Mouse (Mus musculus) brown adipose tissue, adult 24 weeks (tissue): ENCODE data around the gene Mettl22. TPM values are rescaled to one million over a fixed set of nuclear protein-coding genes. Genes with fewer than 3 reads are reported as not detected.

Source experiments
- H3K27ac ChIP-seq: fragments of 200-500 bp; replicated peaks from 2 replicates; pipeline ENCODE4 v1.5.1; 2012; ENCODE audit warnings: low read depth, mild to moderate bottlenecking, low read length
- H3K4me1 ChIP-seq: fragments of 200-500 bp; 2 replicates; pipeline ENCODE4 v1.6.1; 2012; ENCODE audit warnings: low read length, mixed read lengths; ENCODE audit not compliant: control insufficient read depth, insufficient read depth, insufficient read length
- H3K4me3 ChIP-seq: fragments of 200-500 bp; 2 replicates; pipeline ENCODE4 v1.5.1; 2012; ENCODE audit warnings: low read depth, mild to moderate bottlenecking, low read length, moderate library complexity; ENCODE audit not compliant: insufficient read depth
- polyA plus RNA-seq: library from polyadenylated mRNA; stranded (reverse); fragments of >200 nt; gene quantifications from 2 replicates; pipeline ENCODE4 v1.2.4, GENCODE M21; 2012; ENCODE audit not compliant: missing spikeins, insufficient read depth, insufficient read length

The Mettl22 gene
- polyA plus RNA-seq, 1 experiment, result 37.7 TPM

DNA sequence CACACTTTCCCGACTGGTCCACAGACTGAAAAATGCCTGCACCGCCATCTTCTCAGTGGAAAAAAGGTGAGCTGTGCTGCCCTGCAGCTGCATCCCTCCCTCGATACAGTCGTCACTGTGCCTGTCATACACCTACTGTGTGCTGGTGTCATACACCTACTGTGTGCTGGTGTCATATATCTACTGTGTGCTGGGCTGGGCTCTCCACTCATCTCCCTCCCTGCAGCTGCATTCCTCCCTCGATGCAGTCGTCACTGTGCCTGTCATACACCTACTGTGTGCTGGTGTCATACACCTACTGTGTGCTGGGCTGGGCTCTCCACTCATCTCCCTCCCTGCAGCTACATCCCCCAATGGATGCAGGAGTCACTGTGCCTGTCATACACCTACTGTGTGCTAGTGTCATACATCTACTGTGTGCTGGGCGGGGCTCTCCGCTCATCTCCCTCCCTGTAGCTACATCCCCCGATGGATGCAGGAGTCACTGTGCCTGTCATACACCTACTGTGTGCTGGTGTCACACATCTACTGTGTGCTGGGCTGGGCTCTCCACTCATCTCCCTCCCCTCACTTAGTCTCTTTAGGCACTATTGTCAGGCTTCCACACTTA lies 16.9 kb downstream of the Mettl22 start:
- Histone ChIP-seq H3K27ac (no peak overlapping the region), H3K4me3 (no peak overlapping the region), H3K4me1 (no peaks in the 10 kb centered on the region)

GRCm38 (mm10) chr16:8489340-8489739 lies 18.8 kb downstream of the Mettl22 start:
- no peaks in the 10 kb centered on the region for H3K4me1 ChIP-seq
- H3K27ac ChIP-seq, result no peak overlapping the region
- H3K4me3 ChIP-seq, result no peak overlapping the region

- H3K4me3 ChIP-seq, result no peak overlapping the region
- H3K27ac ChIP-seq, result no peak overlapping the region
- H3K4me1 ChIP-seq, result no peaks in the 10 kb centered on the region
These were observed 21.3 kb downstream of the Mettl22 start for GRCm38 (mm10) chr16:8491743-8492490.

GRCm38 (mm10) chr16:8494268-8494667 lies 23.7 kb downstream of the Mettl22 start:
- Histone ChIP-seq H3K27ac (no peak overlapping the region), H3K4me1 (no peaks in the 10 kb centered on the region), H3K4me3 (no peak overlapping the region)

DNA sequence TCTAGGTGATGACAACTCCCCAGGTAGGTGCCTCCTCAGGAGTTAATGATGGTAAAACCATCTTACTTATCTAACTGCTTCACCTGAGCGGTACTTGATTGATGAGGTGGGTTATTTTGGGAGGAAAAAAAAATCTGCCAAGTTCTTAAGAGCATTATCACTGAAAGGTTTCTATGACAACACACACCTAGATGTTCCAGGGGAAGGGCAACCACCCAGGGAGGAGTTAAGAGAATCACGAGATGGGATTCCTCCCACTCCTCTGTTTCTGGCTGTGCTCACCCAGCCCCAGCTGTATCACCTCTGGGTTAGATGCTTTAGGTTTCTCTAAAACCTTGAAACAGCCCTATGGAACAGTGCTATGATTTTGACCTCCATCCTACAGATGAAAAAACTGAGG lies 26.4 kb downstream of the Mettl22 start:
- H3K4me3 ChIP-seq, result no peak overlapping the region
- no peaks in the 10 kb centered on the region for H3K4me1 ChIP-seq
- H3K27ac ChIP-seq, result no peak overlapping the region

DNA sequence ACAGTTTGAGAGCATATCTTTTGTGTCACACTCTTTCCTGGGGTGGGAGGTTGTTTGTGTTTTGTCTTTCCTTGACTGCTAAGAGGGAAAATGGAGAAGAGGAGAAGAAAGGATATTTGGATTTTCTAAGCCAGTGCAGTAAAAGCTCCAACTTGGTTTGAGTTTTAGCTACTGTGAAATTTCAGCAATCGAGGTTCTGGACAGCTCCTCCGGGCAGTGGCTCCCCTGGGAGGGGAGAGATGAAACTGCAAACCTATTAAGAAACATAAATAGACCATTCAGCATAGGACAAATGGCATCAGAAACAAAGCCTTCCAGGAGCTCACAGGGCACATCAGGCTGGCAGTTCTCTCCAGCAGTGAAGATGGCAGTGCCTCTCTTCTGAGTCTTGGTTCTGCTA lies 33.7 kb downstream of the Mettl22 start:
- H3K4me3 ChIP-seq, result no peak overlapping the region

GRCm38 (mm10) chr16:8509894-8510293 lies 39.3 kb downstream of the Mettl22 start:
- Histone ChIP-seq H3K4me3 (no peak overlapping the region), H3K27ac (no peak overlapping the region), H3K4me1 (no peaks in the 10 kb centered on the region; the same call in 1 of the 2 replicates)

More for the DNA sequence above, 33.7 kb downstream of the Mettl22 start:
- Histone ChIP-seq H3K27ac (no peak overlapping the region), H3K4me1 (no peaks in the 10 kb centered on the region)

DNA sequence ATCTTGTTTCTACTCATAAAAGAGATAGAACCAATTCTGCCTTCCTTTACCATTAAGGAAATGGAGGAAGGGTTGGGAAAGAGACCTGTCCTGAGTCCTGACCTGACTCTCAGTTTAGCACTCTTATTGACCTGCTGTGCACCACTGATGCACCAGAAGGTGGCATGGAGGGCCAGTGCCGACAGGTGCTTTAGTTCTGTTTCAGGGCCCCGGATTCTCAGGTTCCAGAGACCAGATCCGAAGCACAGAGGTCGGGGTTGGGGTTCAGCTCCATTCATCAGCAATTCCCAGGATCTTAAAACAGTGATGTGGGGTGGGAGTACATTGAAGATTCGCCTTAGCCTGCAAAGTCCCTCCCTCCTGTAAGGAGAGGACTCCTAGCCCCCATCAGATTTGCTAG lies 42.2 kb downstream of the Mettl22 start:
- H3K4me1 ChIP-seq, result no peaks in the 10 kb centered on the region; the same call in 1 of the 2 replicates
- H3K27ac ChIP-seq, result no peak overlapping the region
- peak overlapping the region; percentile 26; the same call in 1 of the 2 replicates for H3K4me3 ChIP-seq

DNA sequence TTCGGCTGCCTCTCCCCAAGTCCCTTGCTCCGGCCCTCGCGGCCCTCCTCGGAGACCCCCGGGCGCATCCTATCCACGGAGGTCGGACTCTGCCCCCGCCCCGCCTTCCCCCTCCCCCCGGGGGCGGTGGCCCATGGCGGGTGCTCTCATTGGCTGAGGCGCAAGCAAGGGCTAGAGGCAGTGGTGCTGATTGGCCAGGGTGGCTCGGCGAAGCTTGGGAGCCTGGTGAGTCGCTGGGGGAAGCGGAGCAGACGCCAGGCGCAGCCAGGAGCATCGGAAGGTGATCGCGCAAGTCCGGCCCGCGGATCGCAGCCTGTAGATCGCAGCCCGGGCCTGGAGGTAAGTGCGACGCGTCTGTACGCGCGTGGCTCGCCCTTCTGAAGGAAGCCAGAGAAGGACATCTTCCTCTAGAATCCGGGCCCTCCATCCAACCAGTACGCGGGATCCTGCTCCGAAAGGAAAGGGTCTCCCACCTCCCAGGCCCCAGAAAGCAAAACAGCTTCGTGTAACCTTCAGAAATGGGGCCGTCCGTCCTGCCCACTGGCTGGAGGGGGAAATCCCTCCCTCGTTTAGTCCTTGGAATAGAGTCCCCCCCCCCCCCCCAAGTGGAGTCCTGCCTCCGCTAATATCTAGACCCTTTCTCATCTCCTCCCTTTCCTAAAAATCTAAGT lies 42.8 kb downstream of the Mettl22 start, which contains the start of gene Abat:
Gene Abat (plus strand): TSS at position 194 of the 671 bp plus-strand sequence.
- Histone ChIP-seq H3K4me3 (peak within 1 kb of the TSS; percentile 64), H3K27ac (no peak within 1 kb of the TSS), H3K4me1 (no peaks in the 10 kb centered on the region; the same call in 1 of the 2 replicates)

DNA sequence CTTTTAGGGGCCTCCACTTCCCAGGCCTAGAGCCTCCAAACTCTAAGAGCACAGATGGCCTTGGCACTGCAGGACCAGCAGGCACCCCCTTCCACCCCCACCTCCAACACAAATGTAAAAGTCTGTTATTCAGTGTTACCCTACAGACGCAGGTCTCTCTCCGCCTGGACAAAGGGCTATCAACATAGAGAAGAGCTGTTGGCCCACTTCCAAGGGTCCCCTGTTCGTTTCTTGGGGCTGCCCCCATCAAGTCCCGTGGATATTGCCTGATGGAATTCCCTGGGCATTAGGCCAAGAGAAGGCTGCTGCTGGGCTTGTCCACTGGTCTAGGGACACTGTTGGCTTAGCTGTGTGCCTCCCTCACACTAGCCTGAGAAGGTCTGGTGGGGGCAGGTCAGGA lies 43.6 kb downstream of the Mettl22 start:
- H3K4me1 ChIP-seq, result no peaks in the 10 kb centered on the region; the same call in 1 of the 2 replicates
- H3K4me3 ChIP-seq, result no peak overlapping the region
- no peak overlapping the region for H3K27ac ChIP-seq

- Histone ChIP-seq H3K27ac (no peak overlapping the region), H3K4me3 (no peak overlapping the region), H3K4me1 (no peaks in the 10 kb centered on the region)
These were observed 49.9 kb downstream of the Mettl22 start for GRCm38 (mm10) chr16:8520525-8520924.

DNA sequence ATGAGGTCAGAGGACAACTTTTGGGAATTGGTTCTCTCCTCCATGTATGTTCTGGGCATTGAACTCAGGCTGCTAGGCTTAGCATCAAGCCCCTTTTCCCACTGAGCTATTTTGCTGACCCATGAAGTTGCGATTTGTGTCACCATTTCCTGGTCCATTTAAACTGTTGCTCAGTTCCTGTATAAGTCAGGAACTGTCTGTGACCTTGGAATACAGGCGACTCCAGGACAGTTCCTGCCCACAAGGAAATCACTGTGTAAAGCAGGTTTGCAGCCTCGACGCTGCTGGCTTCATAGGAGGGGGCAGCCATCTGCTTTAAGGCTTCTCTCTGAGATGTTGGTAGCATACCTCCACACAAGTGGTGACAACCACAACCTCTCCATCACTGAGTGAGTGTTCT lies 50.7 kb downstream of the Mettl22 start:
- H3K27ac ChIP-seq, result no peak overlapping the region
- H3K4me1 ChIP-seq, result no peaks in the 10 kb centered on the region
- no peak overlapping the region for H3K4me3 ChIP-seq

GRCm38 (mm10) chr16:8523480-8524144 lies 53.0 kb downstream of the Mettl22 start:
- Histone ChIP-seq H3K4me3 (no peak overlapping the region), H3K4me1 (no peaks in the 10 kb centered on the region), H3K27ac (no peak overlapping the region)

DNA sequence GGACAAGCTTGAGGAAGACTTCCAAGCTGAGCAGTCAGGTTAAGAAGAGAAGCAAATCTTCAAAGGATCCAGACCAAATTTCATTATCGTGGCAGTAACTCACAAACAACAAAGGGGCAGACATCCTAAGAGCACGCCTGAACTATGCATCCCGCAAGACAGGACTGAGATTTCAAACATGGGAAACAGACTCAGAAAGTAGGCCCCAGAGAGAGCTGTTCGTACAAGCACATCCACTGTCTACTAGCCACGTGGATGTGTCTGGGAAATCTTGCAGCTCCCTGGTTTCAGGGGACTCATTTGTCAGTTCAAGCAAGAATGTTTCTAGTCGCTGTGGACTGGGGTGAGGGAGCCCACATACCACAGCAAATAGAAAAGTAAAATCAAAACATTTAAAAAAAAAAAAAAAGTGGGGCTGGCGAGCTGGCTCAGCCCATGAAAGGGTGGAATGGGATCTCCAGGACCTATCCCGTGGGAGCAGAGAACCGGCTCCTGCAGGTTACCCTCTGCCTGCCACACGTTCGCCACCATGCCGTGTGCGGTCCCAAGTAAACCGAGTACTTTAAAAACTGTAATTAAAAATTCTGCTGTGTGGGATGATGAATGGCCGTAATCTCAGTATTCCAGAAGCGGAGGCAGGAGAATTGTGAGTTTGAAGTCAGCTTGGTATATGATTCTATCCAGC lies 53.7 kb downstream of the Mettl22 start:
- Histone ChIP-seq H3K27ac (no peak overlapping the region), H3K4me3 (no peak overlapping the region), H3K4me1 (no peaks in the 10 kb centered on the region)

GRCm38 (mm10) chr16:8525293-8525692 lies 54.7 kb downstream of the Mettl22 start:
- Histone ChIP-seq H3K4me1 (no peaks in the 10 kb centered on the region), H3K27ac (no peak overlapping the region), H3K4me3 (no peak overlapping the region)
